Mouse (Mus musculus): ENCODE data around the gene Poc1b. TPM values are rescaled to one million over a fixed set of nuclear protein-coding genes. Genes with fewer than 3 reads are reported as not detected.
"Not testable (repeated sequence)": the region's sequence is repeated elsewhere in the genome, so short reads cannot be mapped to it uniquely, and the experiment has no call there.

The Poc1b gene
- polyA plus RNA-seq, 1 experiment = 11.8 TPM

- no peak for TF ChIP-seq POLR2A (IDR thresholded peaks at IDR 0.05; ENCODE audit: borderline replicate concordance, insufficient read depth, low read length)
- TF ChIP-seq CTCF (IDR thresholded peaks at IDR 0.05; ENCODE audit: borderline replicate concordance, insufficient read depth, low read depth, low read length) = no peak
- no peak for DNase-seq
- no peaks in the 10 kb centered on the region for H3K27me3 ChIP-seq (ENCODE audit: control insufficient read depth, insufficient read depth, low read length)
- H3K4me3 ChIP-seq (replicated peaks; ENCODE audit: insufficient read depth, low read depth, low read length) = no peak overlapping the region
- 72% methylated on average over 13 of the region's 13 CpGs for whole genome bisulfite sequencing
- no peaks in the 10 kb centered on the region for H3K4me1 ChIP-seq (ENCODE audit: control insufficient read depth, insufficient read depth, low read length)
- H3K27ac ChIP-seq (ENCODE audit: insufficient read depth, low read length) = no peak overlapping the region
Observed at GRCm38 (mm10) chr10:99209146-99209800, 102.4 kb downstream of the Poc1b start.

DNA sequence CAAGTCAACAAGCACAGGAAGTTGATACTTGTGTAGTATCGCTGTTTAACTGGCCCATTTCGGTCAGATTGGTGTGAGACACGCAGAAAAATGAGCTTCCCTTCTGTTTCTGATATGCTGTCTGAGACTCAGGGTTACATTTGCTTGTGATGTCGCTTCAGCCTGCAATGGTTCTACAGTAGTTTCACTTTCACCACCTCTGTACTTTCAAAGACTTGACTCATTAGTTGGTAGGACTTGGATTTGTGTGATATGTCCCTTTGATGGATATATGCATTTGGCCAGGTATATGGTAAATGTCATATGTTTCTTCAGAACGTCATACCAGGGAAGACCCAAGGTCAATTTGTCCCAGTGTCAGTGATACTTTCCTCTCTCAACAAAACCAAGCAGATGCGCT, 104.2 kb downstream of the Poc1b start:
- H3K4me3 ChIP-seq (replicated peaks; ENCODE audit: insufficient read depth, low read depth, low read length) = no peak overlapping the region
- TF ChIP-seq CTCF (IDR thresholded peaks at IDR 0.05; ENCODE audit: borderline replicate concordance, insufficient read depth, low read depth, low read length) = no peak
- TF ChIP-seq POLR2A (IDR thresholded peaks at IDR 0.05; ENCODE audit: borderline replicate concordance, insufficient read depth, low read length) = no peak
- no peaks in the 10 kb centered on the region for H3K4me1 ChIP-seq (ENCODE audit: control insufficient read depth, insufficient read depth, low read length)
- H3K27ac ChIP-seq (ENCODE audit: insufficient read depth, low read length) = no peak overlapping the region
- WGBS = 98% methylated on average over 6 of the region's 6 CpGs
- DNase-seq = no peak
- no peaks in the 10 kb centered on the region for H3K27me3 ChIP-seq (ENCODE audit: control insufficient read depth, insufficient read depth, low read length)

- no peak overlapping the region for H3K27ac ChIP-seq (ENCODE audit: insufficient read depth, low read length)
- TF ChIP-seq POLR2A (IDR thresholded peaks at IDR 0.05; ENCODE audit: borderline replicate concordance, insufficient read depth, low read length) = no peak
- TF ChIP-seq CTCF (IDR thresholded peaks at IDR 0.05; ENCODE audit: borderline replicate concordance, insufficient read depth, low read depth, low read length) = no peak
- WGBS = 93% methylated on average over 9 of the region's 9 CpGs
- no peak for DNase-seq
- H3K27me3 ChIP-seq (ENCODE audit: control insufficient read depth, insufficient read depth, low read length) = no peaks in the 10 kb centered on the region
- no peak overlapping the region for H3K4me3 ChIP-seq (replicated peaks; ENCODE audit: insufficient read depth, low read depth, low read length)
- H3K4me1 ChIP-seq (ENCODE audit: control insufficient read depth, insufficient read depth, low read length) = no peaks in the 10 kb centered on the region
Observed at GRCm38 (mm10) chr10:99211503-99212265, 104.8 kb downstream of the Poc1b start.

- H3K27me3 ChIP-seq (ENCODE audit: control insufficient read depth, insufficient read depth, low read length) = no peaks in the 10 kb centered on the region
- WGBS = 84% methylated on average over 15 of the region's 15 CpGs
- DNase-seq = no peak
Observed at GRCm38 (mm10) chr10:99214421-99215299, 107.8 kb downstream of the Poc1b start.

GRCm38 (mm10) chr10:99216570-99216969, 109.7 kb downstream of the Poc1b start:
- not testable (repeated sequence) for H3K4me3 ChIP-seq (replicated peaks; ENCODE audit: insufficient read depth, low read depth, low read length); H3K4me1 ChIP-seq (ENCODE audit: control insufficient read depth, insufficient read depth, low read length); DNase-seq; H3K27me3 ChIP-seq (ENCODE audit: control insufficient read depth, insufficient read depth, low read length); H3K27ac ChIP-seq (ENCODE audit: insufficient read depth, low read length)
- 72% methylated on average over 15 of the region's 15 CpGs for WGBS

More at GRCm38 (mm10) chr10:99214421-99215299, 107.8 kb downstream of the Poc1b start:
- H3K4me1 ChIP-seq (ENCODE audit: control insufficient read depth, insufficient read depth, low read length) = no peaks in the 10 kb centered on the region
- H3K27ac ChIP-seq (ENCODE audit: insufficient read depth, low read length) = no peak overlapping the region
- no peak overlapping the region for H3K4me3 ChIP-seq (replicated peaks; ENCODE audit: insufficient read depth, low read depth, low read length)
- TF ChIP-seq POLR2A (IDR thresholded peaks at IDR 0.05; ENCODE audit: borderline replicate concordance, insufficient read depth, low read length) = no peak
- no peak for TF ChIP-seq CTCF (IDR thresholded peaks at IDR 0.05; ENCODE audit: borderline replicate concordance, insufficient read depth, low read depth, low read length)

DNA sequence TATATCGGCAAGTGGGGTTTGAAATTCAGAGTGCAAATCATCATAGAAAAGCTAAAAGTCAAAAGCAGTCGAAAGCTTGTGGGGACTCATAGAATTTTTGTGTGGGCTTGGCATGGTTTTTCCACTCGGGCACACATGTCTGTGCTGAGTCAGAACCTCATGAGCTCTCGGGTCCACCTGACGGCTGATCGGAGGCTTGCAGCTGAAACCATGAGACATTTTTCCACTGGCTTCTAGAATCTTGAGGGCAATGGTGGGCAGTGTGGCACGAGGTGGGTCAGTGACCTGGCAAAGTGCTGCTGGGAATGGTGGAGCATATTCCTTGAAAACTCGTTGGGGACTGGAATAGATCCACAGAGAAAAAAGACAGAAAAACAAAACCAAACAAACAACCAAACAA, 114.7 kb downstream of the Poc1b start:
- Histone ChIP-seq H3K4me1 (ENCODE audit: control insufficient read depth, insufficient read depth, low read length) (no peaks in the 10 kb centered on the region), H3K4me3 (replicated peaks; ENCODE audit: insufficient read depth, low read depth, low read length) (no peak overlapping the region), H3K27me3 (ENCODE audit: control insufficient read depth, insufficient read depth, low read length) (no peaks in the 10 kb centered on the region), H3K27ac (ENCODE audit: insufficient read depth, low read length) (no peak overlapping the region)
- no peak for TF ChIP-seq CTCF (IDR thresholded peaks at IDR 0.05; ENCODE audit: borderline replicate concordance, insufficient read depth, low read depth, low read length)
- no peak for TF ChIP-seq POLR2A (IDR thresholded peaks at IDR 0.05; ENCODE audit: borderline replicate concordance, insufficient read depth, low read length)
- 92% methylated on average over 8 of the region's 8 CpGs for WGBS
- DNase-seq = no peak

DNA sequence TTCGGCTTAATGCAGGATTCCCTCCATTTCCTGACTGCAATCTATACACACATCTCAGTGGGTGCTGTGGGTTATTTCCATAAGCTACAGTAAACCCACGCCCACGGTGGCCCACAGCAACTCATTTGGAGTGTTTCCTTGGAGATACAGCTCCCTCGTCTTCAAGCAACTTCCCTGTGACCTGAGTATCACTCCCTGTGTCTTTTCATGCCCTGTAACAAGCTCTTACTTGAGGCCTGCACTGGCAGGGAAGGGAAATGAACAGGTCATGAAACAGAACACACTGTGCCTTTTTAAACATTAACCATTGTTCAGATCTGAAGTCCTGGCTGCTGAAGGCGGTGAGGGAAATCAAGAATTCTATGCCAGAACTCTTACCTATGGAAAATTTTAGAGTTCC, 115.9 kb downstream of the Poc1b start:
- TF ChIP-seq CTCF (IDR thresholded peaks at IDR 0.05; ENCODE audit: borderline replicate concordance, insufficient read depth, low read depth, low read length) = no peak
- TF ChIP-seq POLR2A (IDR thresholded peaks at IDR 0.05; ENCODE audit: borderline replicate concordance, insufficient read depth, low read length) = no peak
- DNase-seq = no peak
- Histone ChIP-seq H3K27me3 (ENCODE audit: control insufficient read depth, insufficient read depth, low read length) (no peaks in the 10 kb centered on the region), H3K4me3 (replicated peaks; ENCODE audit: insufficient read depth, low read depth, low read length) (no peak overlapping the region), H3K4me1 (ENCODE audit: control insufficient read depth, insufficient read depth, low read length) (no peaks in the 10 kb centered on the region), H3K27ac (ENCODE audit: insufficient read depth, low read length) (no peak overlapping the region)
- 88% methylated on average over 5 of the region's 5 CpGs for WGBS
